Mouse (Mus musculus) left cerebral cortex, postnatal 25 days (tissue): ENCODE data around the gene Ovol3. TPM values are rescaled to one million over a fixed set of nuclear protein-coding genes. Genes with fewer than 3 reads are reported as not detected.
A peak's percentile ranks its signal among the peaks of the same experiment; 100 is the strongest.

Experiments used
- DNase-seq, 2 experiments: peaks; one replicate each; pipeline ENCODE4 v3.0.0; 2022; ENCODE audit warnings: low spot score in 2 of 2, mixed read lengths in 1 of 2
- intact Hi-C: fragments of 180-260 bp; cut with DNase I; formaldehyde crosslinking; loops from one replicate; pipeline ENCODE4 v1.15.1; 2025
- total RNA-seq, 2 experiments: library from RNA; stranded (reverse); gene quantifications; 2 replicates each; pipeline ENCODE4 v1.2.3; 2021

Gene Ovol3
- total RNA-seq, 2 experiments from 2014 or later = not detected

DNA sequence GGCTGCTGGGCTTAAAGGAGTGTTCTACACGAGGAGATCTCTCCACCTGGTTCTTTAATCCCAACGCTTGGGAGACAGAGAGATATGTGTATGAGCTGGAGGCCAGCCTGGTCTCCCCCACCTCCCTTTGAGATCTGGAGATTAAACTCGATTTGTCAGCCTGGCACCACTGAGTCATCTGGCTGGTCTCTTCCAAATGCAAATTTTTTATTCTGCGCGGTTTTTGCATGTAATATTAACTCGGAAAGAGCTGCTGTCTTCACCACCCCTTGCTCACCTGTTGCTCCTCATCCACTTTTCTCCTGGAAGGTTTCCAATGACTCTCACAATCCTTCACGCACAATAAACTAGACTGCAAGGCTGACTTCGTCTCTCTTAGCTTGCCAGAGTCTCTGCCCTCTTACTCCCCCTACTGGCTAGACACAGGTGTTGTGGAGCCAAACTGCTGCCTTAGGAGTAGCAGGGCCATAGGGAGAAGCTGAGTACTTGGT, 37.0 kb downstream of the Ovol3 start, which contains the start of gene Capns1:
TSS of gene Capns1 (minus strand) at position 331 of the 491 bp plus-strand sequence.
- intact Hi-C loops = loop anchor here (1.0 kb wide), 1 partner anchor 17 kb away; no protein-coding TSS in a partner anchor
- DNase-seq = peak; percentile 50 to 71

- no peak for DNase-seq
- intact Hi-C loops = loop anchor here (1.0 kb wide), 1 partner anchor 16 kb away; no protein-coding TSS in a partner anchor
Observed at GRCm38 (mm10) chr7:30197592-30198129, 37.9 kb downstream of the Ovol3 start.

- intact Hi-C loops = no loop called here
- DNase-seq = no peak
Observed at GRCm38 (mm10) chr7:30196171-30196570, 39.4 kb downstream of the Ovol3 start.

DNA sequence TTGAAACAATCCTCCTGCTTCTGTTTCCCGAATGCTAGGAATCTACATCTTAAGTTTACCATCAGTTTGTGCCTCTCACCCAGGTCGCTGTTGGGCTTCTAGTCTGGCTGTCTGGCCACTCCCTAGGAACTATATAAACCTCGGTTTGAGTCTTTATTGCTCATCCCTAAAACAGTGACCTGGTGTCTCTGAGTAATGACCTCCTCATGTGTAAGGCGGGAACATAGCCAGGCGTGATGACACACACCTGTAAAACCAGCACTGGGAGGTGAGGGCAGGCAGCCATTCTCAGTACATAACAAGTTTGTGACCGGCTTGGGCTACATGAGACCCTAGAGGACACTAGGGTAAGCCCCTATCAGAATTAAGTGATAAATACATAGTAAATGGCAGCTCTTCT, 40.1 kb downstream of the Ovol3 start:
- intact Hi-C loops = no loop called here
- no peak for DNase-seq

DNA sequence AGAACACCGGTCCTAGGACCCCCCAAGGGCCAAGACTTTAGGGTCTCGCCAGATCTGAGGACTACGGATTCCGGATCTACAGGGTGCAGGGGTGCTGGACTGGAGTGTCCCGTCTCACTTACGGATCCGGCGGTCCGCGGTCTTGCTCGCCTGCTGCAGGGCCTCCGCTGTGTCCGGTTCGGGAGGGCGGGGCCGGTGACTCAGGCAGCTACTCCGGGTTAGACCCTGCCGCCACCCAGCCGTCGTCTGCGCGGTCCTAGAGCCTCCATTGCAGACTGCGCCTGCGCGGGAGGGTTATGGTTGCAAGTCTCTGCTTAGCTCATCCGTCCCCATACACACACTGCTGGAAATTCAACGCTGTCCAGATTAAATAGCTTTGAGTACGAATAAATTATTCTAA, 40.6 kb downstream of the Ovol3 start:
- intact Hi-C loops = no loop called here

DNA sequence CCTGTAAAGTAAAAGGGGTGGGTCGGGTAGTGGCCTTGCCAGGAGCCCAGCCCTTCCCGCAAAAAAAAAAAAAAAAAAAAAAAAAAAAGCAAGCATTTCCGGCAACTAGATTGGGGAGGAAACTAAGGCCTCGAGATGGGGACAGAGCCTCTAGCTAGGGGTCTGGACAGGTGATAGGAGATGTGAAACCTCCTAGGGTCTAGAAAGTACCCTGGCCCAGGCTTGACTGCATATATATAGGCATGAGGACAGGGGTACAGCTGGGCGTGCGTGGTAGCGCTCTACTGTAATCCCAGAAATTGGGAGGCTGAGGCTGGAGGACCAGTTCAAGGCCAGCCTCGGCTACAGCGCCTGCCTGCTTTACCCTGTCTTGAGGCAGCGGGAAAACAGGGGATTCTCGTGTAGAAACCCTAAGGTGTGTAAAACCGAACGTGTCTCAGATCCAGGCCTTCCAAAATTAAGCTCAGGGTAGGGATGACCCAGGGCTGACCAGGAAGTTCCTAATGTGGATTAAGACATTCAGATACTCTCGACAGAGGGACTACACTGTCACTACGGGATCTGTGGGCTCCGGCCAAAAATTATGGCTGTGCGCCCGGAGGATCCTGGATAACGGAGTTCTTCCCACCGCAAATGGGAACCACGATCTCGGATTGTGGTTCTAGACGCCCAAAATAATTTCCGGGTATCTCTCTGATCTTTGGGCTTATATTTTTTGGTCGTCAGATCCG, 41.3 kb downstream of the Ovol3 start:
- peak in 1 of 2 experiments; percentile 50 for DNase-seq
- intact Hi-C loops = no loop called here

More for the DNA sequence above, 40.6 kb downstream of the Ovol3 start:
- peak; percentile 93 to 97 for DNase-seq

- intact Hi-C loops = no loop called here
- DNase-seq = peak; percentile 61 to 71
Observed at GRCm38 (mm10) chr7:30193581-30194100, 41.9 kb downstream of the Ovol3 start.

GRCm38 (mm10) chr7:30193013-30193412, 42.5 kb downstream of the Ovol3 start:
- intact Hi-C loops = no loop called here
- DNase-seq = no peak

DNA sequence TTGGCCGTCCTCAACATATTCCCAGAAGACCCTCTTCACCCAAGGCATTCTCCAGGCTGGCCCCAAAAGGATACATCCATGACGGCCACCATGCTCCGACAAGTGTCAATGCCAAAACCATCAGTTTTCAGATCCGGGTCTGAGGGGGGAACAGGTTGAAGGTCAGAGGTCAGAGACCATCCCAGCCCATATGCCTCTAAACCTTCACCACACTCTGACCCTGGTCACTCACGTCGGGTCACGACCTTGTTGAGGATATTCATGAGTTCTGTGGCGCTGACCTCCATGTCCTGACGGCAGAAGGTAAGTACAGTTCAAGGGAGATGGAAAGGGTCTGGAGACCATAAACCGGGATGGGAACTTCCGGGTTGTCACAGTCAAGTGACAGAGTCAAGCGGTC, 43.4 kb downstream of the Ovol3 start:
- no peak for DNase-seq
- intact Hi-C loops = no loop called here

DNA sequence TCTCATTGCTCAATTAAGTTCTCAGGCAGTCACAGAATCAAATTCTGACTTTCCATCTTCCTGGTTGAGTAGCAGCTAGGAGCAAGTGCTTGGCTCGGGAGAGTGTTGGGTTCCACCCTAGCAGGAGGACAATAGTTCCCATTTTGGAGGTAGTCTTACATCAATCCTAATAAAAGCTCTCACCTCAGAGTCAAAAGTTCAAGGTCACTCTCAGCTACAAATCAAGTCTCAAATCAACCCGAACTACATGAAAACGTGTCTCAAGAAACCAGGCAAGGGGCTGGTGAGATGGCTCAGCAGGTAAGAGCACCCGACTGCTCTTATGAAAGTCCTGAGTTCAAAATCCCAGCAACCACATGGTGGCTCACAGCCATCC, 46.4 kb downstream of the Ovol3 start:
- no peak for DNase-seq
- intact Hi-C loops = no loop called here

- intact Hi-C loops = no loop called here
Observed at GRCm38 (mm10) chr7:30188344-30189115, 47.0 kb downstream of the Ovol3 start.

DNA sequence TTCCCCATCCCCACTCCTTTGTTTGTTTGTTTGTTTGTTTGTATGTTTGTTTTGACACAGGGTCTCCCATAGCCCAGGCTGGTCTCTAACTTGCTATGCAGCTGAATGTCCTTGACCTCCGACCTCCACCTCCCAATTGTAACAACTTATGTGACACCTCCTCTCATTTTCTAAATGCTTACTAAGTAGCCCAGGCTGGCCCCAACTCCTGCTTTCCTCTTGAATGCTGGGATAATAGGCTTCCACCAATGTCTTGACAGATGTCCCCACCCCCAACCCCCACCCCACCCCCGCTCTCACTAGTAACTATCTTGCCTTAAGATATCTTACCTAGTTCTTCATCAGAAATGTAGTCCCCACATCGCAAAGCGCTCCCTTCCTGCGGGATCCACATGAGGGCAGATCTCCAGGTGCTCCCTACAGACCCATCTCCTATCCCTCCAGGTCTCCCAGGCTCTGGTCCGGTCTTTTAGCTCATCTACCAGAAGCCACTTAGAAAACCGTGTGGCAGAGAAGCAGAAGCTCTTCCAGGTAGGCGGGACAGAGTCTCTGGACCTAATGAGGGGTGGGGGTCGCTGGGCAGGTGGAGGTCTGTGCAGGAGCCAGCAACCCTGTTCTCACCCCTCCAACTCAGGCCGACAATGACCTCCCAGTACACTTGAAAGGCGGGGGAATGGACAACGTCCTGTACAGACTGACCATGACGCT, 50.7 kb downstream of the Ovol3 start:
- intact Hi-C loops = loop anchor here (5.0 kb wide), 1 partner anchor 33 kb away; no protein-coding TSS in a partner anchor
- DNase-seq = no peak

More at GRCm38 (mm10) chr7:30188344-30189115, 47.0 kb downstream of the Ovol3 start:
- no peak for DNase-seq

DNA sequence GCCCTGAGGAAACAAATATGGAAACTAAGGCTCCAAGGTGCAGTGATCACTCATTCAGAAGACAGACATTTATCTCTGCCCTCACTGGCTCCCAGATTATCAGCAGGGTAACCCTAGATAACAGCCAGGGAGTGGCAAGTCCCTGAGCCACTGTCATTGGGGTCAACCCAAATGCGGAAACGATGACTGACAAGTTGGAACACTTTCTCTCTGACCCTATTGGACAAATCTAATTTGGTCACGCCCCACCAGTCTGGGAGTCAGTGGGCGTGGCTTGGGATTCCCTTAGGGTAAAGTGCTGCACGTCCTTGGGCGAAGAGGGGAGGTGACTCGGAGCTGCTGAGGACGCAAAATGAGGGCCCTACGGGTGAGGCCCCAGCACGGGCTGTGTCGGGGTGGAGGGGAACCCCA, 51.6 kb downstream of the Ovol3 start, which contains the start of gene Cox7a1:
TSS of gene Cox7a1 (plus strand) at position 266 of the 411 bp plus-strand sequence.
- DNase-seq = peak; percentile 53 to 68
- intact Hi-C loops = loop anchor here (5.0 kb wide), 1 partner anchor 33 kb away; no protein-coding TSS in a partner anchor

Other genes starting within 250 kb of the Ovol3 start
- gene Zfp14, start 184.3 kb downstream of the Ovol3 start, total RNA-seq = 1 to 10 TPM; 7.2 to 8.5 TPM
- gene Zfp82, start 162.8 kb downstream of the Ovol3 start, total RNA-seq = 1 to 10 TPM; 5.0 to 5.1 TPM
- gene Gm26920, start 145.3 kb downstream of the Ovol3 start, total RNA-seq = not detected
- gene Zfp566, start 145.2 kb downstream of the Ovol3 start, total RNA-seq = 1 to 10 TPM; 7.2 to 7.5 TPM
- 10 to 100 TPM; 64.5 to 64.6 TPM for gene Zfp260, start 140.9 kb downstream of the Ovol3 start, total RNA-seq
- gene Zfp382, start 113.8 kb downstream of the Ovol3 start, total RNA-seq = 10 to 100 TPM; 34.9 to 36.0 TPM
- gene Zfp146, start 66.0 kb downstream of the Ovol3 start, total RNA-seq = 10 to 100 TPM; 48.5 to 49.7 TPM
- gene Cox7a1, start 51.6 kb downstream of the Ovol3 start, total RNA-seq = 1 to 10 TPM; 5.5 to 6.0 TPM
- gene Capns1, start 36.9 kb downstream of the Ovol3 start, total RNA-seq = 100 to 1,000 TPM; 180 to 183 TPM
- 10 to 100 TPM; 57.6 to 59.5 TPM for gene Polr2i, start 3.8 kb downstream of the Ovol3 start, total RNA-seq
- gene Tbcb, start 3.5 kb downstream of the Ovol3 start, total RNA-seq = 100 to 1,000 TPM; 130 to 143 TPM
- gene Thap8, start 44.4 kb upstream of the Ovol3 start, total RNA-seq = under 1 TPM in 1 of 2 experiments, not detected in 1; 0.34 TPM
- gene Wdr62, start 44.7 kb upstream of the Ovol3 start, total RNA-seq = 1 to 10 TPM in 1 of 2 experiments, under 1 TPM in 1; 0.73 to 1.5 TPM
- gene Clip3, start 56.0 kb upstream of the Ovol3 start, total RNA-seq = 100 to 1,000 TPM; 467 to 489 TPM
- gene Alkbh6, start 73.0 kb upstream of the Ovol3 start, total RNA-seq = 10 to 100 TPM; 63.6 to 64.4 TPM
- gene Syne4, start 79.1 kb upstream of the Ovol3 start, total RNA-seq = 1 to 10 TPM; 8.4 to 8.7 TPM
- gene E130208F15Rik, start 86.0 kb upstream of the Ovol3 start, total RNA-seq = under 1 TPM; 0.32 to 0.55 TPM
- gene Sdhaf1, start 88.2 kb upstream of the Ovol3 start, total RNA-seq = 1 to 10 TPM; 7.2 to 7.8 TPM
- 10 to 100 TPM; 34.0 to 35.2 TPM for gene Lrfn3, start 127.0 kb upstream of the Ovol3 start, total RNA-seq
- gene Tyrobp, start 178.0 kb upstream of the Ovol3 start, total RNA-seq = 10 to 100 TPM; 28.7 to 29.8 TPM
- gene Hcst, start 184.1 kb upstream of the Ovol3 start, total RNA-seq = 1 to 10 TPM in 1 of 2 experiments, not detected in 1; 1.2 TPM
- gene Nfkbid, start 186.0 kb upstream of the Ovol3 start, total RNA-seq = 1 to 10 TPM; 2.6 to 2.7 TPM
- gene Aplp1, start 209.8 kb upstream of the Ovol3 start, total RNA-seq = 1,000 to 10,000 TPM; 1,270 to 1,289 TPM
- 10 to 100 TPM; 11.4 to 11.7 TPM for gene Kirrel2, start 222.0 kb upstream of the Ovol3 start, total RNA-seq
- 1 to 10 TPM in 1 of 2 experiments, under 1 TPM in 1; 0.78 to 1.5 TPM for gene Nphs1, start 222.6 kb upstream of the Ovol3 start, total RNA-seq